Mouse (Mus musculus): ENCODE results near the gene Zfp981. TPM values are rescaled to one million over a fixed set of nuclear protein-coding genes. Genes with fewer than 3 reads are reported as not detected.
"Not testable (repeated sequence)": the region's sequence is repeated elsewhere in the genome, so short reads cannot be mapped to it uniquely, and the experiment has no call there.

Zfp981 gene
- polyA plus RNA-seq, 1 experiment: 0.06 TPM

GRCm38 (mm10) chr4:146516474-146516873 is 14.6 kb downstream of the Zfp981 start:
- no peak overlapping the region for H3K4me2 ChIP-seq (ENCODE audit: low read depth)
- H3K36me3 ChIP-seq (ENCODE audit: control insufficient read depth, insufficient read depth): no peaks in the 10 kb centered on the region
- no peak for TF ChIP-seq MYOD1 (IDR thresholded peaks at IDR 0.05; ENCODE audit: control insufficient read depth in 1 of 3, insufficient read length in 2 of 3, low read depth in 2 of 3)
- no peak for TF ChIP-seq SRF (IDR thresholded peaks at IDR 0.05; ENCODE audit: control insufficient read depth, insufficient read length, low read depth)
- no peak for TF ChIP-seq REST (IDR thresholded peaks at IDR 0.05; ENCODE audit: insufficient read depth, insufficient read length)
- no peak for TF ChIP-seq E2F4 (IDR thresholded peaks at IDR 0.05; ENCODE audit: insufficient read depth)
- no peak for TF ChIP-seq MYOG (IDR thresholded peaks at IDR 0.05; ENCODE audit: control insufficient read depth in 1 of 3, insufficient read depth in 1 of 3, insufficient read length in 2 of 3, low read depth in 2 of 3)
- TF ChIP-seq MAX (IDR thresholded peaks at IDR 0.05; ENCODE audit: low read depth): no peak
- no peak for TF ChIP-seq POLR2A (IDR thresholded peaks at IDR 0.05; ENCODE audit: insufficient read length, low read depth)
- no peak for TF ChIP-seq TCF3 (IDR thresholded peaks at IDR 0.05; ENCODE audit: insufficient read length, low read depth)
- TF ChIP-seq USF1 (IDR thresholded peaks at IDR 0.05; ENCODE audit: low read depth): no peak
- TF ChIP-seq TCF12 (IDR thresholded peaks at IDR 0.05; ENCODE audit: insufficient read depth, poor library complexity, severe bottlenecking): no peak
- TF ChIP-seq CEBPB (IDR thresholded peaks at IDR 0.05; ENCODE audit: insufficient read depth, poor library complexity, severe bottlenecking): no peak
- no peak for TF ChIP-seq POLR2AphosphoS2 (IDR thresholded peaks at IDR 0.05; ENCODE audit: insufficient read length, low read depth)
- H3K4me3 ChIP-seq: no peak overlapping the region
- H3K79me2 ChIP-seq (ENCODE audit: control insufficient read depth, insufficient read depth): no peaks in the 10 kb centered on the region
- no peaks in the 10 kb centered on the region for H3K27me3 ChIP-seq (ENCODE audit: control insufficient read depth, insufficient read depth, insufficient read length)
- H3ac ChIP-seq (ENCODE audit: control insufficient read depth, insufficient read length): no peak overlapping the region

- not testable (repeated sequence) for H3K4me3 ChIP-seq; H3K36me3 ChIP-seq (ENCODE audit: control insufficient read depth, insufficient read depth); H3K4me2 ChIP-seq (ENCODE audit: low read depth); H3ac ChIP-seq (ENCODE audit: control insufficient read depth, insufficient read length); H3K79me2 ChIP-seq (ENCODE audit: control insufficient read depth, insufficient read depth); H3K27me3 ChIP-seq (ENCODE audit: control insufficient read depth, insufficient read depth, insufficient read length)
These were observed 15.3 kb downstream of the Zfp981 start for GRCm38 (mm10) chr4:146517150-146517549.

- no peak overlapping the region for H3K4me3 ChIP-seq
- H3K79me2 ChIP-seq (ENCODE audit: control insufficient read depth, insufficient read depth): no peaks in the 10 kb centered on the region
- H3ac ChIP-seq (ENCODE audit: control insufficient read depth, insufficient read length): no peak overlapping the region
- H3K4me2 ChIP-seq (ENCODE audit: low read depth): no peak overlapping the region
- no peaks in the 10 kb centered on the region for H3K27me3 ChIP-seq (ENCODE audit: control insufficient read depth, insufficient read depth, insufficient read length)
- no peaks in the 10 kb centered on the region for H3K36me3 ChIP-seq (ENCODE audit: control insufficient read depth, insufficient read depth)
- TF ChIP-seq MYOG (IDR thresholded peaks at IDR 0.05; ENCODE audit: control insufficient read depth in 1 of 3, insufficient read depth in 1 of 3, insufficient read length in 2 of 3, low read depth in 2 of 3) (no peak), REST (IDR thresholded peaks at IDR 0.05; ENCODE audit: insufficient read depth, insufficient read length) (no peak), CEBPB (IDR thresholded peaks at IDR 0.05; ENCODE audit: insufficient read depth, poor library complexity, severe bottlenecking) (no peak), MYOD1 (IDR thresholded peaks at IDR 0.05; ENCODE audit: control insufficient read depth in 1 of 3, insufficient read length in 2 of 3, low read depth in 2 of 3) (no peak), POLR2A (IDR thresholded peaks at IDR 0.05; ENCODE audit: insufficient read length, low read depth) (no peak), E2F4 (IDR thresholded peaks at IDR 0.05; ENCODE audit: insufficient read depth) (no peak), MAX (IDR thresholded peaks at IDR 0.05; ENCODE audit: low read depth) (no peak), TCF3 (IDR thresholded peaks at IDR 0.05; ENCODE audit: insufficient read length, low read depth) (no peak), USF1 (IDR thresholded peaks at IDR 0.05; ENCODE audit: low read depth) (no peak), SRF (IDR thresholded peaks at IDR 0.05; ENCODE audit: control insufficient read depth, insufficient read length, low read depth) (no peak), TCF12 (IDR thresholded peaks at IDR 0.05; ENCODE audit: insufficient read depth, poor library complexity, severe bottlenecking) (no peak), POLR2AphosphoS2 (IDR thresholded peaks at IDR 0.05; ENCODE audit: insufficient read length, low read depth) (no peak)
These were observed 18.9 kb downstream of the Zfp981 start for GRCm38 (mm10) chr4:146520723-146521122.

- H3K27me3 ChIP-seq (ENCODE audit: control insufficient read depth, insufficient read depth, insufficient read length): no peaks in the 10 kb centered on the region
- no peaks in the 10 kb centered on the region for H3K36me3 ChIP-seq (ENCODE audit: control insufficient read depth, insufficient read depth)
- H3K4me3 ChIP-seq: no peak overlapping the region
- TF ChIP-seq POLR2AphosphoS2 (IDR thresholded peaks at IDR 0.05; ENCODE audit: insufficient read length, low read depth) (no peak), TCF12 (IDR thresholded peaks at IDR 0.05; ENCODE audit: insufficient read depth, poor library complexity, severe bottlenecking) (no peak), MAX (IDR thresholded peaks at IDR 0.05; ENCODE audit: low read depth) (no peak), USF1 (IDR thresholded peaks at IDR 0.05; ENCODE audit: low read depth) (no peak), REST (IDR thresholded peaks at IDR 0.05; ENCODE audit: insufficient read depth, insufficient read length) (no peak), POLR2A (IDR thresholded peaks at IDR 0.05; ENCODE audit: insufficient read length, low read depth) (no peak), SRF (IDR thresholded peaks at IDR 0.05; ENCODE audit: control insufficient read depth, insufficient read length, low read depth) (no peak), CEBPB (IDR thresholded peaks at IDR 0.05; ENCODE audit: insufficient read depth, poor library complexity, severe bottlenecking) (no peak), MYOG (IDR thresholded peaks at IDR 0.05; ENCODE audit: control insufficient read depth in 1 of 3, insufficient read depth in 1 of 3, insufficient read length in 2 of 3, low read depth in 2 of 3) (no peak), E2F4 (IDR thresholded peaks at IDR 0.05; ENCODE audit: insufficient read depth) (no peak)
- no peak overlapping the region for H3ac ChIP-seq (ENCODE audit: control insufficient read depth, insufficient read length)
- no peak overlapping the region for H3K4me2 ChIP-seq (ENCODE audit: low read depth)
- no peaks in the 10 kb centered on the region for H3K79me2 ChIP-seq (ENCODE audit: control insufficient read depth, insufficient read depth)
These were observed 32.7 kb downstream of the Zfp981 start for GRCm38 (mm10) chr4:146534574-146534973.

GRCm38 (mm10) chr4:146535883-146536282 is 34.1 kb downstream of the Zfp981 start:
- H3ac ChIP-seq (ENCODE audit: control insufficient read depth, insufficient read length): no peak overlapping the region
- TF ChIP-seq SRF (IDR thresholded peaks at IDR 0.05; ENCODE audit: control insufficient read depth, insufficient read length, low read depth) (no peak), REST (IDR thresholded peaks at IDR 0.05; ENCODE audit: insufficient read depth, insufficient read length) (no peak), USF1 (IDR thresholded peaks at IDR 0.05; ENCODE audit: low read depth) (no peak), POLR2AphosphoS2 (IDR thresholded peaks at IDR 0.05; ENCODE audit: insufficient read length, low read depth) (no peak), TCF12 (IDR thresholded peaks at IDR 0.05; ENCODE audit: insufficient read depth, poor library complexity, severe bottlenecking) (no peak), MYOG (IDR thresholded peaks at IDR 0.05; ENCODE audit: control insufficient read depth in 1 of 3, insufficient read depth in 1 of 3, insufficient read length in 2 of 3, low read depth in 2 of 3) (no peak), MAX (IDR thresholded peaks at IDR 0.05; ENCODE audit: low read depth) (no peak), POLR2A (IDR thresholded peaks at IDR 0.05; ENCODE audit: insufficient read length, low read depth) (no peak), MYOD1 (IDR thresholded peaks at IDR 0.05; ENCODE audit: control insufficient read depth in 1 of 3, insufficient read length in 2 of 3, low read depth in 2 of 3) (no peak), E2F4 (IDR thresholded peaks at IDR 0.05; ENCODE audit: insufficient read depth) (no peak), CEBPB (IDR thresholded peaks at IDR 0.05; ENCODE audit: insufficient read depth, poor library complexity, severe bottlenecking) (no peak)
- H3K79me2 ChIP-seq (ENCODE audit: control insufficient read depth, insufficient read depth): no peaks in the 10 kb centered on the region
- no peaks in the 10 kb centered on the region for H3K27me3 ChIP-seq (ENCODE audit: control insufficient read depth, insufficient read depth, insufficient read length)
- H3K36me3 ChIP-seq (ENCODE audit: control insufficient read depth, insufficient read depth): no peaks in the 10 kb centered on the region
- H3K4me3 ChIP-seq: no peak overlapping the region
- no peak overlapping the region for H3K4me2 ChIP-seq (ENCODE audit: low read depth)

GRCm38 (mm10) chr4:146579905-146580873 is 78.4 kb downstream of the Zfp981 start:
- H3K27me3 ChIP-seq (ENCODE audit: control insufficient read depth, insufficient read depth, insufficient read length); H3K4me3 ChIP-seq; H3ac ChIP-seq (ENCODE audit: control insufficient read depth, insufficient read length); H3K79me2 ChIP-seq (ENCODE audit: control insufficient read depth, insufficient read depth); H3K4me2 ChIP-seq (ENCODE audit: low read depth); H3K36me3 ChIP-seq (ENCODE audit: control insufficient read depth, insufficient read depth): not testable (repeated sequence)
